Mouse (Mus musculus) thymus, postnatal 25 days (tissue): ENCODE data around the gene Dab2ip.
A peak's percentile ranks its signal among the peaks of the same experiment; 100 is the strongest.

ENCODE experiments used
- DNase-seq: peaks from one replicate; pipeline ENCODE4 v3.0.0; 2022

Dab2ip gene

GRCm38 (mm10) chr2:35557911-35558825, at the start of gene Dab2ip:
Dab2ip (plus strand) TSS chr2:35558266.
- no peak for DNase-seq

- DNase-seq: no peak
Observed at GRCm38 (mm10) chr2:35508597-35509342, 49.3 kb upstream of the Dab2ip start.

GRCm38 (mm10) chr2:35509343-35509667, 48.8 kb upstream of the Dab2ip start:
- DNase-seq: no peak

DNA sequence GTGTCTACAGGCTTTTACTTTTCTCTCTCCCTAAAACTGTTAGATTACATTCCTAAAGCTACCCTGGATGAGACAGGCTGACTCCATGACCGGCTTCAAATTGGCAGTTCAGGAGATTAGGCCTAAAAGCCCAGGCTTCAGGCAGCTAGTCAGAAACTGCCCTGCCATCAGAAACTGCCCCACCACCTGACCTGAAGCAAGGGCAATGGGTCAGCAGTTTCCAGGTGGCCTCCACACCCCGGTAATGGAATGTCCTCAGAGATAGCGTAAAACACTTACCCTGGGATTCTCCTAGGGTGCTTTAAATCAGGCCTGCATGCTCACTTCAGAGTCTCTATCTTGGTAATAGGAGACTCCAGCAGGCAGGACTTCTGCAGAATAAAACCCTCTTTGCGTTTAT, 48.2 kb upstream of the Dab2ip start:
- no peak for DNase-seq

- DNase-seq: no peak
Observed at GRCm38 (mm10) chr2:35510920-35511319, 47.1 kb upstream of the Dab2ip start.

GRCm38 (mm10) chr2:35512226-35512625, 45.8 kb upstream of the Dab2ip start:
- no peak for DNase-seq

DNA sequence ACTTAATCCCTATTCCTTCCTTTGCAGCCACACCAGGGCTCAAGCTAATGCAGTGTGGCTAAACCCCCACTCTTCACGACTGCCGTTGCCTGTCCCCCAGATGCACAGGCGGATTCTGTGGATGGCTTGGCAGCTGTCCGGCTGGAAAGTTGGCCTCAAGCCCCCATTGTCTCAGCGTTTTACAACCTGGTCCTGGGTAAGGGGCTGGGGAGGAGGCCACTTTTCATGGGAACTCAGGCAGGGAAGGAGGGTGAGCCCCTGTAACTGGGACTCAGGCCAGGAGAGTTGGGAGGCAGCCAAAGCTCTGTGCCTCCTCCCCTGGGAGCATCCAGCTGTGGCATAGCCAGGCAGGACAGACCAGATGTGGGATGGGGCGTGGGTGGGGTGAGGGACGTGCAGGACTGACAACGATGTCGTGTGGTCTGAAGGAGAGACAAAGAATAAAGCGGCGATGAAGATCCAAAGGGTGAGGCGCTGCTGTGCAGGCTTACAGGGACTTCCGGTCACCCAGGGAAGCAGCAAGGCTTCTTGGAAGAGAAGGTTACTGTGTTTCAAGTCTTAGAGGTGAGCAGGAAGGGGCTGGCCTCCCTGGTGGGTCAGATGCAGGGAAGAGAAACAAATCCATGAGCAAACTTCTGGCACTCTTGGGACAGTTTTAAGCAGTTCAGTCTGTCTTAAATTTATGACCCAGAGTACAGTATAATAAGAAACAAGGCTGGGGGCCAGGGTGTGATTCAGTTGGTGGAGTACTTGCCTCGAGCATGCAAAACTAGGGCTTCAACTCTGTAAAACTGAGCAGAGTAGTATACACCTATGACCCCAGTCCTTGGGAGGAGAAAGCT, 43.8 kb upstream of the Dab2ip start:
- no peak for DNase-seq

- DNase-seq: no peak
Observed at GRCm38 (mm10) chr2:35526612-35527242, 31.3 kb upstream of the Dab2ip start.

GRCm38 (mm10) chr2:35529086-35529485, 29.0 kb upstream of the Dab2ip start:
- no peak for DNase-seq

DNA sequence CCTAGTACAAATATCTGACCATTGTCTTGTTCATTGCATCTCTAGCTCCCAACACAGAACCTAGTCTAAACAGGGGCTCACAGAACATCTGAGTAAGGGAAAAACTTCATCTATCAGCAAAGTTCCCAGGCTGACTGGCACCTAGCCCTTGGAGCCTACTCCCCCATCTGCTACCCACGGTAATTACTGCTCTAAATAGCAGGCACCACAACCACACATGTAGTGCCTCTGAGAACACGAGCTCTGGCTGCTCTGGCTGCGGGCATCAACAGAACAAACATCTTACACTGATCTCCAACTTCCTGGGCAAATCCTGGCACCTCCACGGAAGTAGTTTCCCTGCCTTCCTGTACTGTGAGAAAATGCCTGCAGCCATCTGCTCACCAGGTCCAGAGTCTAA, 28.2 kb upstream of the Dab2ip start:
- DNase-seq: no peak

DNA sequence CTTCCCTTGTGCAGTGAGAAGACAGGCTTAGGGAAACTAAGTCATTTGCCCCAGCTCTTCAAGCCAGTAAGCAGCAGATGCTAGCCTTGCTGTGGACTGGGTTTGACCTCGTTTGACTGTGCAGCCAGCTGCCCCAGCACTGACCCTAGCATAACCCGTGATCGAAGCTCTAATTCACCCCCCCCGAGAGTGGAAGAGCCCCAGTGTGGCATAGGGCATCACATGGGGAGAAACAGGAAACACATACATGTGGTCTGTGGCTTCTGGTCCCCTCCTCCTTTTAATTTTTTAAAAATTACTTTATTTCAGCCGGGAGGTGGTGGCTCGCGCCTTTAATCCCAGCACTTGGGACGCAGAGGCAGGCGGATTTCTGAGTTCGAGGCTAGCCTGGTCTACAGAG, 27.3 kb upstream of the Dab2ip start:
- DNase-seq: no peak

DNA sequence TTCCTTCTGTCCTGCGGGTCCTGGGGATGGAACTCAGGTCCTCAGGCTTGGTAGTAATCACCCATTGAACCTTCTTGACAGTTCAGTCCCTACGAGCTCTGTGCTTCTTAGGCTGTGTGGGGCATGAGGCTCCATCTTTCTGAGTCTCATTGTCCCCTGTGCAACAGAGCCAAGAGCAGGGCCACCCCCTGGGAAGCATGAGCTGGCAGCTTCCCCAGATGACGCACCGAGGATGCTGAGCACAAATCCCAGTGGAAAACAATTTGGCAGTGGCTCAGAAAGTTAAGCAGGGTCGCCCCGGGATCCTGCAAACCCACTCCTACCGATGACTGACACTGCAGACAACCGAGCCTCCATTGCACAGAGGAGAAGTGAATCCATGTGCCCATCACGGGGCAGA, 24.4 kb upstream of the Dab2ip start:
- DNase-seq: no peak

DNA sequence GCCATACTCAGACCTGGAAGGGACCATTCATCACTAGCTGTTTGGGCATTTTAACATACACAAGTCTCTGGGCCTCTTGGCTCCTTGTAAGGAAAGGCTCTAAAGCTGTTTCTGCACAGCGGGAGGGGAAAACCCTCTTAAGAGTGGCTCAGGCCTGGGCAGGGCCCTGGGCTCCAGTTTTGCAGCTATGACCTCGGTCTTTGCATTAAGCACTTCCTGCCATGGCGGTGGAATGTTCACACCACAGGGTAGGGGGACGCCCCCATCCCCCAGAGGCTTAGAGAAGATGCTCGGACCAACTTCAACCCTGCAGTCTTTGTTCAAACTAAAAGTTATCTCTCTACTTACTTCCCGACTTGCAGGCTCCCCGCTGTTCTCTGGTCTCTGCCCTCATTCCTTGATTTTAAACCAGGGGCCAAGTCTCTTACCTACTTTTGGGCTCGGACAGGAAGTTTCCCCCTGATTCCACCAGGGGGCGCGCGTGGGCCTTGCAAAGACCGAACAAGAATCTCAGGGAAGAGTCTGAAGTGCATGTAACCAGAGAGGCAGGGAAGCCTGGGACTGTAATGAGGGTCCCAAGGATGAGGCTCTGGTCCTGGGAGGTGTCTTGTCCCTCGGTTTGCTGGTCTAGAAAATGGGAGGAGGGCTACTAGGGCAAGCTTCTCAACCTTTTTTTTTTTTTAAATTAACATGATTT, 18.6 kb upstream of the Dab2ip start:
- DNase-seq: peak; percentile 82

GRCm38 (mm10) chr2:35540798-35541197, 17.3 kb upstream of the Dab2ip start:
- no peak for DNase-seq

GRCm38 (mm10) chr2:35544717-35545116, 13.3 kb upstream of the Dab2ip start:
- peak; percentile 42 for DNase-seq

DNA sequence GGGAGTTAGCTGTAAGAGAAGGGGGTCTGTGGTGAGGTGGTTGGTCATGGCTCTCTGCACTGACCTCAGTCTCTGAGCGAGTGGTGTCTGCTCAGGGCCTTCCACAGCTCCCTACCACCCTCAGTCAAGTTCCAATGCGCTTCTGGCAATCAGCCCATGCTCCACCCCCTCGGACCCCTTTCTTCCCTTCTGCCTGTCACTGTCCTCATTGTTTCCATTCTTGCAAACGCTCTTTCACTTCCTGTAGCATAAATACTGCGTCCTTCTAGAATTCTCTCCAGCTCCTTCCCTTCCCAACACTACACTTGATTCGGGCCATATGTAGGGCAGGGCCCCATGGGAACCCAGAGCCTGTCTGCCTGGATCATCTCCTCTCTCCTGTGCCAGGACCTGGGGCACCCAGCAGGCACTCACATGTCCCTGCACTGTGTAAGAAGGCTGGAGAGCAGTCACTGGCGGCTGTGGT, 12.9 kb upstream of the Dab2ip start:
- DNase-seq: no peak

GRCm38 (mm10) chr2:35546462-35546861, 11.6 kb upstream of the Dab2ip start:
- DNase-seq: no peak

DNA sequence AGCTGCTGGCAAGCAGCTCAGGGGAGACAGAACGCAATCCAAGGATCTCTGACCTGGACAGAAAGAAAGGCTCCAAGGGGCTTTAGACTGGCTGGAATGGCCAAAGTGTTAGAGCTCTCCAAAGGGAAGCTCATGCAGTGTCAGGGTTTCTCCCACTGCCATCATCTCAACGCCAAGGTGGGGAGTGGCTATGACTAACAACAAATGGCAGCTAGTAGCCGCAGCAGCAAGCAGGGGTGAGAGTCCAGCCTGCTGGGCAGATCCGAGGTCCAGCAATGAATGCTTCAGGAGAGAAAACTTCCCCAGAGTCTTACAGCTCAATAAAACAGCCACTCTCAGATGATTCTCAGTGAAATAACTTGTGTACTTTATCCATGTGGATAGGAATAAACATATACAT, 8.9 kb upstream of the Dab2ip start:
- no peak for DNase-seq

- DNase-seq: no peak
Observed at GRCm38 (mm10) chr2:35550097-35550496, 8.0 kb upstream of the Dab2ip start.

DNA sequence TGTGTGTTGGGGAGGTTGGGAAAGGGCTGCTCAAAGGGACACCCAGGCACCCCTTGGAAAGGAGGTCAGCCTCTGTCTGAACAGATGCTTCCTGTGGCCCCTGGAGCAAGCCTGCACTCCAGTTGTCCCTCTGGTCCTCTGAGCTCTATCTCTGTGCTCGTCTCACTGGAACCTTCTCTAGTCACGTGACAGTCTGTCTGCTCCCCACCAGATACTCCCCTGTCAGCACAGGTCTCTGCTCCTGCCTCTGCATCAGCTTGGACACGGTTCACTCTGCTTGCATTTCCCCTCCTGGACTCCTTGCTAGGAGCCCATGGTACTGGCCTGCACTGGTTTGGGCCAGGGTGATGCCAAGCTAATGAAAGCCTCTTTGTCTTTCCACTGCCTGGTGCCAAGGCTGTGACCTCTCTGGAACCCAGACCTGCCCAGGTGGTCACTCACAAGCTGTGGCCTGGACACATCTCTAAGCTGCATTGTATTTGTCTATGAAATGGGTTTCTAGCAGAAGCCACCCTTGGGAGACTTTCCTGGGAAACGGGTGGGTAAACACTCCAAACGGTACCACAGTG, 1.1 kb upstream of the Dab2ip start:
- no peak for DNase-seq

GRCm38 (mm10) chr2:35558826-35559550, 922 bp downstream of the Dab2ip start:
- no peak for DNase-seq
